Mouse (Mus musculus): ENCODE results near the gene Mymx. TPM values are rescaled to one million over a fixed set of nuclear protein-coding genes. Genes with fewer than 3 reads are reported as not detected.

The Mymx gene
- polyA plus RNA-seq, 1 experiment, result 576 TPM

DNA sequence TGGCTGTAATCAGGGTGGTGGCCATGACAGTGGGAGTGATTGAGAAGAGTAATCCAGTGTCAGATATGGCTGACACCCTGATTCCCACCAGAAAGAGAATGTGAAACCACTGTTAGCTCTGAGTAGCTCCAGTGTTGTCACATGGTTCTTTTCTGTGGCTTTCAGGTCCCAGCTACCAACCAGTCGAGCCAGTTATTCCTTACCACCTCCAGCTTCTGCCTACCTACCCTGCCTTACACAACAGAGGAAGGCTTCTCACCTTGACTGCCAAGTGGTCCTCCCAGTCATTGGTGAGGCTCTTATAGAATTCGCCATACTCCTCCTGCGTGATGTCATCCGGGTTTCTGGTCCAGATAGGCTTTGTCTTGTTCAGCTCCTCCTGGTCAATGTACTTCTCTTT is 31.9 kb downstream of the Mymx start:
- TF ChIP-seq TCF12 (IDR thresholded peaks at IDR 0.05; ENCODE audit: insufficient read depth, poor library complexity, severe bottlenecking), result no peak
- TF ChIP-seq E2F4 (IDR thresholded peaks at IDR 0.05; ENCODE audit: insufficient read depth), result no peak
- TF ChIP-seq MAX (IDR thresholded peaks at IDR 0.05; ENCODE audit: low read depth), result no peak
- no peak for TF ChIP-seq MYOG (IDR thresholded peaks at IDR 0.05; ENCODE audit: control insufficient read depth in 1 of 3, insufficient read depth in 1 of 3, insufficient read length in 2 of 3, low read depth in 2 of 3)
- no peak for TF ChIP-seq MYOD1 (IDR thresholded peaks at IDR 0.05; ENCODE audit: control insufficient read depth in 1 of 3, insufficient read length in 2 of 3, low read depth in 2 of 3)
- TF ChIP-seq TCF3 (IDR thresholded peaks at IDR 0.05; ENCODE audit: insufficient read length, low read depth), result no peak
- no peak for TF ChIP-seq USF1 (IDR thresholded peaks at IDR 0.05; ENCODE audit: low read depth)
- TF ChIP-seq POLR2A (IDR thresholded peaks at IDR 0.05; ENCODE audit: insufficient read length, low read depth), result peak; percentile 24
- TF ChIP-seq CEBPB (IDR thresholded peaks at IDR 0.05; ENCODE audit: insufficient read depth, poor library complexity, severe bottlenecking), result no peak
- TF ChIP-seq POLR2AphosphoS2 (IDR thresholded peaks at IDR 0.05; ENCODE audit: insufficient read length, low read depth), result peak; percentile 62
- TF ChIP-seq REST (IDR thresholded peaks at IDR 0.05; ENCODE audit: insufficient read depth, insufficient read length), result no peak
- H3K79me2 ChIP-seq (ENCODE audit: control insufficient read depth, insufficient read depth), result peaks cover 41% of the 10 kb centered on the region
- peak overlapping the region; percentile 18 for H3K4me2 ChIP-seq (ENCODE audit: low read depth)
- H3ac ChIP-seq (ENCODE audit: control insufficient read depth, insufficient read length), result no peak overlapping the region
- H3K36me3 ChIP-seq (ENCODE audit: control insufficient read depth, insufficient read depth), result peaks cover 59% of the 10 kb centered on the region
- H3K4me3 ChIP-seq, result no peak overlapping the region
- H3K27me3 ChIP-seq (ENCODE audit: control insufficient read depth, insufficient read depth, insufficient read length), result no peaks in the 10 kb centered on the region

DNA sequence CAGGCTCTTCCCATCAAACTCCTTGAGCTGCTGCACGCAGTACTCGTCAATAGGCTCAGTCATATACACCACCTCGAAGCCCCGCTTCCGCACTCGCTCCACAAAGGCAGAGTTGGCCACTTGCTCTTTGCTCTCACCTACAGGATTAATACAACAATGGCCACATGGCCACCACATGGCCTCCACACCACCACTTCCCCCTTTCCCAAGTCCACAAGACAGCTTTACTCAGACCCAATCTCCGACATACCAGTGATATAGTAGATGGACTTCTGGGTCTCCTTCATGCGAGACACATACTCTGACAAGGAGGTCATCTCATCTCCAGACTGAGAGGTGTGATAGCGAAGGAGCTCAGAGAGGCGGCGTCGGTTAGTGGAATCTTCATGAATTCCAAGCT is 32.9 kb downstream of the Mymx start:
- Histone ChIP-seq H3K4me3 (no peak overlapping the region), H3K36me3 (ENCODE audit: control insufficient read depth, insufficient read depth) (peaks cover 59% of the 10 kb centered on the region), H3K4me2 (ENCODE audit: low read depth) (no peak overlapping the region), H3K27me3 (ENCODE audit: control insufficient read depth, insufficient read depth, insufficient read length) (no peaks in the 10 kb centered on the region), H3ac (ENCODE audit: control insufficient read depth, insufficient read length) (no peak overlapping the region), H3K79me2 (ENCODE audit: control insufficient read depth, insufficient read depth) (peaks cover 48% of the 10 kb centered on the region)
- TF ChIP-seq E2F4 (IDR thresholded peaks at IDR 0.05; ENCODE audit: insufficient read depth) (no peak), REST (IDR thresholded peaks at IDR 0.05; ENCODE audit: insufficient read depth, insufficient read length) (no peak), MYOD1 (IDR thresholded peaks at IDR 0.05; ENCODE audit: control insufficient read depth in 1 of 3, insufficient read length in 2 of 3, low read depth in 2 of 3) (no peak), TCF3 (IDR thresholded peaks at IDR 0.05; ENCODE audit: insufficient read length, low read depth) (no peak), MYOG (IDR thresholded peaks at IDR 0.05; ENCODE audit: control insufficient read depth in 1 of 3, insufficient read depth in 1 of 3, insufficient read length in 2 of 3, low read depth in 2 of 3) (no peak), POLR2A (IDR thresholded peaks at IDR 0.05; ENCODE audit: insufficient read length, low read depth) (no peak), TCF12 (IDR thresholded peaks at IDR 0.05; ENCODE audit: insufficient read depth, poor library complexity, severe bottlenecking) (no peak), USF1 (IDR thresholded peaks at IDR 0.05; ENCODE audit: low read depth) (no peak), SRF (IDR thresholded peaks at IDR 0.05; ENCODE audit: control insufficient read depth, insufficient read length, low read depth) (no peak), MAX (IDR thresholded peaks at IDR 0.05; ENCODE audit: low read depth) (no peak)

- Histone ChIP-seq H3K4me3 (no peak overlapping the region), H3ac (ENCODE audit: control insufficient read depth, insufficient read length) (no peak overlapping the region), H3K79me2 (ENCODE audit: control insufficient read depth, insufficient read depth) (peaks cover 39% of the 10 kb centered on the region), H3K4me2 (ENCODE audit: low read depth) (no peak overlapping the region), H3K27me3 (ENCODE audit: control insufficient read depth, insufficient read depth, insufficient read length) (no peaks in the 10 kb centered on the region), H3K36me3 (ENCODE audit: control insufficient read depth, insufficient read depth) (peaks cover 59% of the 10 kb centered on the region)
- peak; percentile 18 for TF ChIP-seq POLR2AphosphoS2 (IDR thresholded peaks at IDR 0.05; ENCODE audit: insufficient read length, low read depth)
- TF ChIP-seq E2F4 (IDR thresholded peaks at IDR 0.05; ENCODE audit: insufficient read depth), result no peak
- peak; percentile 14 for TF ChIP-seq POLR2A (IDR thresholded peaks at IDR 0.05; ENCODE audit: insufficient read length, low read depth)
Observed at GRCm38 (mm10) chr17:45567162-45567601, 34.7 kb downstream of the Mymx start.

DNA sequence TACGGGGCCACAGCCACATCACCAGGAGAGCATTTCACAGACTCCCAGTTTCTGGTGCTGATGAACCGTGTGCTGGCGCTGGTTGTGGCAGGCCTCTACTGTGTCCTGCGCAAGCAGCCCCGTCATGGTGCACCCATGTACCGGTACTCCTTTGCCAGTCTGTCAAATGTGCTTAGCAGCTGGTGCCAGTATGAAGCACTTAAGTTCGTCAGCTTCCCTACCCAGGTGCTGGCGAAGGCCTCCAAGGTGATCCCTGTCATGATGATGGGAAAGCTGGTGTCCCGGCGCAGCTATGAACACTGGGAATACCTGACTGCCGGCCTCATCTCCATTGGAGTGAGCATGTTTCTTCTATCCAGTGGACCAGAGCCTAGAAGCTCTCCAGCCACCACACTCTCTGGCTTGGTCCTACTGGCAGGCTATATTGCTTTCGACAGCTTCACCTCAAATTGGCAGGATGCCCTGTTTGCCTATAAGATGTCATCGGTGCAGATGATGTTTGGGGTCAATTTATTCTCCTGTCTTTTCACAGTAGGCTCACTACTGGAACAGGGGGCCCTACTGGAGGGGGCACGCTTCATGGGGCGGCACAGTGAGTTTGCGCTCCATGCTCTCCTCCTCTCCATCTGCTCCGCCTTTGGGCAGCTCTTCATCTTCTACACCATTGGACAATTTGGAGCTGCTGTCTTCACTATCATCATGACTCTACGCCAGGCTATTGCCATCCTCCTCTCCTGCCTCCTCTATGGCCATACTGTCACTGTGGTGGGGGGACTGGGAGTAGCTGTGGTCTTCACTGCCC is 35.3 kb downstream of the Mymx start:
- H3K4me3 ChIP-seq, result no peak overlapping the region
- H3K27me3 ChIP-seq (ENCODE audit: control insufficient read depth, insufficient read depth, insufficient read length), result no peaks in the 10 kb centered on the region
- H3K4me2 ChIP-seq (ENCODE audit: low read depth), result no peak overlapping the region
- H3K79me2 ChIP-seq (ENCODE audit: control insufficient read depth, insufficient read depth), result peaks cover 33% of the 10 kb centered on the region
- H3ac ChIP-seq (ENCODE audit: control insufficient read depth, insufficient read length), result no peak overlapping the region
- TF ChIP-seq TCF12 (IDR thresholded peaks at IDR 0.05; ENCODE audit: insufficient read depth, poor library complexity, severe bottlenecking) (no peak), POLR2AphosphoS2 (IDR thresholded peaks at IDR 0.05; ENCODE audit: insufficient read length, low read depth) (peak; percentile 89), POLR2A (IDR thresholded peaks at IDR 0.05; ENCODE audit: insufficient read length, low read depth) (peak; percentile 52), USF1 (IDR thresholded peaks at IDR 0.05; ENCODE audit: low read depth) (no peak)
- H3K36me3 ChIP-seq (ENCODE audit: control insufficient read depth, insufficient read depth), result peaks cover 53% of the 10 kb centered on the region

DNA sequence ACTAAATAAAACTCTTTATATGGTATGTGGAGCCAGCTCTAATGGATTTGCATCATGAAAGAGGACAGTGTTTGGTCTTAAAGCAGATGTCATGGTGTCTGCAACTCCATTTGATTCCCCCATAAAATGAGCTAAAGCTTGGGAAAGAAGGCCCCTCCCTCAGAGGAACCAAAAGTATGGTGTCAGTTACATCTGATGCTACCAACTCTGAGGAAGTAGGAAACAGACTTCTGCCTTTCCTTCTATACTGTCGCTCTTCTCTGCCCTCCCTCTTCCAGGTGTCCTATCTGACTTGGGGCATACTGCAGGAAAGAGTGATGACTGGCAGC is 35.9 kb downstream of the Mymx start:
- Histone ChIP-seq H3K27me3 (ENCODE audit: control insufficient read depth, insufficient read depth, insufficient read length) (no peaks in the 10 kb centered on the region), H3K36me3 (ENCODE audit: control insufficient read depth, insufficient read depth) (peaks cover 47% of the 10 kb centered on the region), H3ac (ENCODE audit: control insufficient read depth, insufficient read length) (no peak overlapping the region), H3K4me3 (no peak overlapping the region), H3K79me2 (ENCODE audit: control insufficient read depth, insufficient read depth) (peaks cover 27% of the 10 kb centered on the region), H3K4me2 (ENCODE audit: low read depth) (no peak overlapping the region)
- TF ChIP-seq E2F4 (IDR thresholded peaks at IDR 0.05; ENCODE audit: insufficient read depth), result no peak
- TF ChIP-seq MAX (IDR thresholded peaks at IDR 0.05; ENCODE audit: low read depth), result no peak
- TF ChIP-seq MYOD1 (IDR thresholded peaks at IDR 0.05; ENCODE audit: control insufficient read depth in 1 of 3, insufficient read length in 2 of 3, low read depth in 2 of 3), result no peak
- TF ChIP-seq SRF (IDR thresholded peaks at IDR 0.05; ENCODE audit: control insufficient read depth, insufficient read length, low read depth), result no peak
- no peak for TF ChIP-seq TCF3 (IDR thresholded peaks at IDR 0.05; ENCODE audit: insufficient read length, low read depth)
- TF ChIP-seq POLR2A (IDR thresholded peaks at IDR 0.05; ENCODE audit: insufficient read length, low read depth), result no peak
- no peak for TF ChIP-seq REST (IDR thresholded peaks at IDR 0.05; ENCODE audit: insufficient read depth, insufficient read length)
- no peak for TF ChIP-seq TCF12 (IDR thresholded peaks at IDR 0.05; ENCODE audit: insufficient read depth, poor library complexity, severe bottlenecking)
- no peak for TF ChIP-seq USF1 (IDR thresholded peaks at IDR 0.05; ENCODE audit: low read depth)
- no peak for TF ChIP-seq CEBPB (IDR thresholded peaks at IDR 0.05; ENCODE audit: insufficient read depth, poor library complexity, severe bottlenecking)
